Mouse (Mus musculus) heart, embryonic 15.5 days (tissue): ENCODE measurements around the gene Prdm10. TPM values are rescaled to one million over a fixed set of nuclear protein-coding genes. Genes with fewer than 3 reads are reported as not detected.
A peak's percentile ranks its signal among the peaks of the same experiment; 100 is the strongest.

Source experiments
- ATAC-seq: fragments of 200-750 bp; cut with Nextera tagmentation; replicated peaks from 2 replicates; pipeline ENCODE4 v1.8.0; 2017; ENCODE audit warnings: low read depth, moderate TSS enrichment; ENCODE audit not compliant: insufficient number of reproducible peaks, insufficient read depth, low FRiP score
- H3K27ac ChIP-seq: fragments of 300-500 bp; sonication (generic); 2 replicates; pipeline ENCODE4 v1.5.1; 2015; ENCODE audit warnings: mild to moderate bottlenecking, inconsistent platforms
- H3K27me3 ChIP-seq: fragments of 300-500 bp; sonication (generic); 2 replicates; pipeline ENCODE4 v1.6.1; 2015; ENCODE audit warnings: inconsistent platforms
- H3K36me3 ChIP-seq: fragments of 300-500 bp; sonication (generic); 2 replicates; pipeline ENCODE4 v1.6.1; 2015; ENCODE audit warnings: mild to moderate bottlenecking, inconsistent platforms
- H3K4me1 ChIP-seq: fragments of 300-500 bp; sonication (generic); replicated peaks from 2 replicates; pipeline ENCODE4 v1.6.1; 2015; ENCODE audit warnings: inconsistent platforms
- H3K4me2 ChIP-seq: fragments of 300-500 bp; sonication (generic); 2 replicates; pipeline ENCODE4 v1.6.1; 2015; ENCODE audit warnings: inconsistent platforms, mild to moderate bottlenecking, moderate library complexity
- H3K4me3 ChIP-seq: fragments of 300-500 bp; sonication (generic); 2 replicates; pipeline ENCODE4 v1.5.1; 2015; ENCODE audit warnings: mild to moderate bottlenecking, inconsistent platforms
- H3K9ac ChIP-seq: fragments of 300-500 bp; sonication (generic); 2 replicates; pipeline ENCODE4 v1.6.1; 2015; ENCODE audit warnings: mild to moderate bottlenecking, inconsistent platforms
- H3K9me3 ChIP-seq: fragments of 300-500 bp; sonication (generic); replicated peaks from 2 replicates; pipeline ENCODE4 v1.6.1; 2016; ENCODE audit warnings: inconsistent platforms
- WGBS: fragments of 180-500 bp; shearing (Covaris S2); methylation state at CpG from one replicate; pipeline ENCODE4 v1.1.7; 2015; ENCODE audit warnings: mixed read lengths; 5-methylcytosine and 5-hydroxymethylcytosine counted together
- polyA plus RNA-seq: library from polyadenylated mRNA; unstranded; fragments of >200 nt; fragmentation: Nextera tagmentation; extraction: Ambion mirVana; gene quantifications from 2 replicates; pipeline ENCODE4 v1.2.1, GENCODE M21; 2015

Gene Prdm10
- polyA plus RNA-seq, 1 experiment from 2014 or later = 3.2 TPM

DNA sequence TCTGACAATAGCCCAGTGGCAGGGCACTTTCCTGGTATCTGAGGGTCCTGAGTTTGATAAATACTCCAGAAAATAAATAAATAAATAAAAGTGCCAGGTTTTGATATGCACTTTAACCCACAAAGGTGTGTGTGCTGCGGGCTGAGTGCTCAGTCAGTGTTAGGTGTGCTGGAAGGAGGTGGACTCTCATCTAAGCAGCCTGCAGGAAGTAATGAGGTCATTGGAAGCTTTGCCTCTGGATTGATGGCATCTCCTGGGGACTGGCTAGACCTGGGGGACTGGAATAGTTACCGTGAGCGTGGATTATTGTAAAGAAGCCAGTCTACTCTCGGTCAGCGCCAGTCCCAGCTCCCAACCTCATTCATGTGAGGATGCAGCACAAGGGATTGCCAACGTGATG, 33.9 kb upstream of the Prdm10 start:
- H3K9ac ChIP-seq = no peak overlapping the region
- H3K4me3 ChIP-seq = no peak overlapping the region
- no peaks in the 10 kb centered on the region for H3K27me3 ChIP-seq
- no peaks in the 10 kb centered on the region for H3K9me3 ChIP-seq
- no peak for ATAC-seq
- H3K4me2 ChIP-seq = no peak overlapping the region
- no peaks in the 10 kb centered on the region; the same call in 1 of the 2 replicates for H3K4me1 ChIP-seq
- no peaks in the 10 kb centered on the region for H3K36me3 ChIP-seq
- WGBS = 52% methylated on average over 6 of the region's 6 CpGs
- no peak overlapping the region for H3K27ac ChIP-seq

DNA sequence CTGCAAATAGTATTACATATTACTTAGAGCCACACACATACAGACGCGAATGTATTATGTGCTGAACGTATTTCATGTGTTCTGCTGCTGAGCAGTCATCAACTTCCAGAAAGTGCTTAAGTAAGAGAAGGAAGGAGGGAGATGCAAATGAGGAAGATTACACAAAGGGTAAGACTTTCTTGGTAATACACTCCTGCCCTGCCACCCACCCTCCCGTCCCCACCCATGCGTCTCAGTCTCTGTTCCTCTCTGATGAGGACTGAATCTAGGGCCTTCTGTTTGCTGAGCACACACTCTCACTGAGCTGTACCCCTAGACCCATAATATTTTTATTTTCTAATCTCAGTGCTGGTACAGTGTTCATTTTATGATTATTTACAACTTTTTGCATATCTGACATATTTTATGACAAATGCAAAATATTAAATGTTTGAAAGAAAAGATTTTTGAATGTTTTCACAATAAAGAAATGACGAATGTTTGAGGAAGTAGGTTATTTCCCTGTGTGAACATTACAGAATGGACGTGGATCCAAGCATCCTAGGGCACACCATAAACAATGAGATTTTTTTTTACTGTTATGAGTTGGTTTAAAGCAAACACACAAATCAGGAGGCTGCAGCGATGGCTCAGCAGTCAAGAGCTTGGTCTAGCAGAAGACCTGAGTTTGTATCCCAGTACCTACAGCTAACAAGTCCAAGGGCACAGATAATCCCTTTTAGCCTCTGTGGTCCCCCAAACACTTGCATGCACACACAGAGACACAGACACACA, 32.7 kb upstream of the Prdm10 start:
- no peak overlapping the region for H3K27ac ChIP-seq
- no peaks in the 10 kb centered on the region for H3K36me3 ChIP-seq
- no peaks in the 10 kb centered on the region for H3K27me3 ChIP-seq
- H3K4me3 ChIP-seq = no peak overlapping the region
- H3K4me1 ChIP-seq = peaks cover 4% of the 10 kb centered on the region; the same call in 1 of the 2 replicates
- H3K4me2 ChIP-seq = no peak overlapping the region
- ATAC-seq = no peak
- no peak overlapping the region for H3K9ac ChIP-seq
- no peaks in the 10 kb centered on the region for H3K9me3 ChIP-seq
- 74% methylated on average over 8 of the region's 8 CpGs for WGBS

DNA sequence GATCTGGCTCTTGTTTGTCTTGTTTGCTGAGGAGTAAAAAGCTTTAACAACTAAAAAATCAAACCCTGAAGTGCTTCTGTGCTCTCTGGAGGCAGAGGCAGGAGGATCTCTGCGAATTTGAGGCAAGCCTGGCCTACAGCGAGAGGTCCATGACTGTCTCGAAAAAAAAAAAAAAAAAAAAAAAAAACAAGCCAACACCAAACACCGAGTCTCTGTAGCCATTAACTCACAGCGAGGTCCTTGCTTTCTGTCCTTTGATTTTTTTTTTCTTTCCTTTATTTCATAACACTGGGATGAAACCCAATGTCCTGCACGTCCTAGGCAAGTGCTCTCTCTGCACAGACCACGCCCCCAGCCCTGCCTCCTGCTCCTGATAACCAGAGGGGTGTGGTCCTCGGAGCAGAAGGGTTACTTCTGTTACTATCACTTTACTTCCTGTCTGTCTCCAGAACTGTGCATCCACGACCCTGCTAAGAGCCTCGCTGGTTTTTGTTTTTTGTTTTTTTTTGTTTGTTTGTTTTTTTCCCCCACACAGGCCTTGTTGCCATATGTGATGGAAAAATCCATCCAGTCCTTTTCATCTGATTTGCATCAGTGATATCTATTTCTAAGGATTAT, 28.0 kb upstream of the Prdm10 start:
- H3K4me1 ChIP-seq = peaks cover 12% of the 10 kb centered on the region
- no peak overlapping the region for H3K4me2 ChIP-seq
- WGBS = 66% methylated on average over 10 of the region's 10 CpGs
- no peaks in the 10 kb centered on the region for H3K9me3 ChIP-seq
- no peak overlapping the region for H3K9ac ChIP-seq
- no peak; the same call in 1 of the 2 replicates for ATAC-seq
- peak overlapping the region; percentile 78; the same call in 1 of the 2 replicates for H3K27ac ChIP-seq
- H3K27me3 ChIP-seq = no peaks in the 10 kb centered on the region
- H3K36me3 ChIP-seq = no peaks in the 10 kb centered on the region
- no peak overlapping the region for H3K4me3 ChIP-seq

GRCm38 (mm10) chr9:31253311-31253734, 27.0 kb upstream of the Prdm10 start:
- H3K4me1 ChIP-seq = peaks cover 12% of the 10 kb centered on the region
- H3K27me3 ChIP-seq = no peaks in the 10 kb centered on the region
- H3K4me3 ChIP-seq = peak overlapping the region; percentile 28
- H3K9me3 ChIP-seq = no peaks in the 10 kb centered on the region
- H3K27ac ChIP-seq = peak overlapping the region; percentile 78
- 27% methylated on average over 10 of the region's 10 CpGs for WGBS
- H3K4me2 ChIP-seq = peak overlapping the region; percentile 48
- no peaks in the 10 kb centered on the region for H3K36me3 ChIP-seq
- peak; percentile 71 for ATAC-seq
- peak overlapping the region; percentile 33; the same call in 1 of the 2 replicates for H3K9ac ChIP-seq

DNA sequence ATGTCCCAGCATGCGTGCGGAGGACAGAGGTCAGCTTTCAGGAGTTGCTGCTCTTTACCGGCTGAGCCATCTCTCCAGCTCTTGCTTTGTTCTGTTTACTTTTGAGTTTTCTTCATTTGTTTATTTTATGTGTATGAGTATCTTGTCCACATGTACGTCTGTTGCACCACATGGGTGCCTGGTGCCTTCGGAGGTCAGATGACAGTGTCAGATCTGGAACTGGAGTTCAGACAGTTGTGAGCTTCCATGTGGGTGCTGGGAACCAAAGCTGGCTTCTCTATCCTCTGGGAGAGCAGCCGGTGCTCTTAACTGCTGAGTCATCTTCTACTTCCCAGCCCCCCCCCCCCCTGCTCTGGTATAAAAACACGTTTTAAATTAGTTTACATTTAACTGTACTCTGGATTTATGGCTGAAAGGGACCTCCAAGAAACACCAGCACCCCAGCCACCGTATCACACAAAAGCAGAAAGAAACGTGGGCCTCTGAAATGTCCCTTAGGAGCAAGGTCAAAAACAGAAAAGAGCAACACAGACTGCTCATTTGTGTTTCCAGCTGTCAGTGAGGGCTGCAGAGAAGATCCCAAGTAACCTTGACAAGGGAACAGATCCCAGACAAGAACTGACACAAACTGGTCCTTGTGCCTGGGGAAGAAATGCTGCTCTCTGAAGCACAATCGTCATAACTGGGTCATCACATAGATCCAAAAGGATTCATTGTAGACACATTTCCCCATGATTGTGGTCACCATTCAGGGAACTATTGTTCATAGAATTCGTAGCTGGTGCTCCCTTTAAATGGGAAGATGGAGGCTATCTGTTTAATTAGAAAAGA, 26.3 kb upstream of the Prdm10 start:
- Histone ChIP-seq H3K27ac (peak overlapping the region; percentile 78), H3K4me1 (peaks cover 12% of the 10 kb centered on the region), H3K27me3 (no peaks in the 10 kb centered on the region), H3K4me2 (peak overlapping the region; percentile 48; the same call in 1 of the 2 replicates), H3K9ac (no peak overlapping the region), H3K36me3 (no peaks in the 10 kb centered on the region), H3K9me3 (no peaks in the 10 kb centered on the region), H3K4me3 (0 out of 2 replicates have a peak overlapping the region, but pooled peaks have one; percentile 28)
- 67% methylated on average over 11 of the region's 11 CpGs for WGBS
- peak; percentile 53; the same call in 1 of the 2 replicates for ATAC-seq

- H3K9me3 ChIP-seq = no peaks in the 10 kb centered on the region
- H3K4me2 ChIP-seq = no peak overlapping the region
- no peak overlapping the region for H3K4me3 ChIP-seq
- no peak overlapping the region for H3K9ac ChIP-seq
- no peak overlapping the region for H3K27ac ChIP-seq
- no peaks in the 10 kb centered on the region for H3K36me3 ChIP-seq
- no peaks in the 10 kb centered on the region for H3K27me3 ChIP-seq
- no peak for ATAC-seq
- peaks cover 12% of the 10 kb centered on the region for H3K4me1 ChIP-seq
- 75% methylated on average over 7 of the region's 7 CpGs for WGBS
Observed at GRCm38 (mm10) chr9:31254697-31255004, 25.7 kb upstream of the Prdm10 start.

DNA sequence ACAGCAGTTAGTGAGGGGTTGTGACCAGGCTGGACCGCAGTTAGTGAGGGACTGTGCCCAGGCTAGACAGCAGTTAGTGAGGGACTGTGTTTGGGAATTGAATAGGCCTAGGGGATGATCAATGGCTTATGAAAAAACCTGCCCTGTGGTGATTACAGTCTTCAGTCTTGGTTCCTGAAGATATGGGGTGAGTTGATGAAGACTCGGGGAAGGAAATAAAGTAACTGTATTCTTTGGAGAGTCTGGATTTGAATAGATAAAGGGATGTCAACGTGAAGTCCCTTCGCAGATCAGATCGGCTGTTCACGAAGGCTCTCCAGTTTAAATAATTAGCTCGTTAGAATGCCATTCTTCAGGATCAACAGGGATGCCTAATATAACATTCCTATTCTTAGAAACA, 24.4 kb upstream of the Prdm10 start:
- Histone ChIP-seq H3K27ac (no peak overlapping the region), H3K4me2 (no peak overlapping the region), H3K9ac (no peak overlapping the region), H3K9me3 (no peaks in the 10 kb centered on the region), H3K4me1 (peaks cover 17% of the 10 kb centered on the region), H3K36me3 (no peaks in the 10 kb centered on the region), H3K27me3 (no peaks in the 10 kb centered on the region), H3K4me3 (no peak overlapping the region)
- WGBS = 59% methylated on average over 7 of the region's 7 CpGs
- no peak for ATAC-seq

- no peak overlapping the region for H3K27ac ChIP-seq
- no peaks in the 10 kb centered on the region for H3K27me3 ChIP-seq
- H3K4me3 ChIP-seq = no peak overlapping the region
- H3K36me3 ChIP-seq = no peaks in the 10 kb centered on the region
- WGBS = 57% methylated on average over 3 of the region's 3 CpGs
- no peaks in the 10 kb centered on the region for H3K9me3 ChIP-seq
- H3K9ac ChIP-seq = no peak overlapping the region
- ATAC-seq = no peak
- no peak overlapping the region for H3K4me2 ChIP-seq
- H3K4me1 ChIP-seq = peaks cover 20% of the 10 kb centered on the region
Observed at GRCm38 (mm10) chr9:31258237-31258636, 22.1 kb upstream of the Prdm10 start.

GRCm38 (mm10) chr9:31260219-31260618, 20.1 kb upstream of the Prdm10 start:
- Histone ChIP-seq H3K36me3 (no peaks in the 10 kb centered on the region), H3K4me2 (no peak overlapping the region), H3K9ac (no peak overlapping the region), H3K27ac (no peak overlapping the region), H3K27me3 (no peaks in the 10 kb centered on the region), H3K4me3 (no peak overlapping the region), H3K4me1 (peaks cover 16% of the 10 kb centered on the region), H3K9me3 (no peaks in the 10 kb centered on the region)
- WGBS = 67% methylated on average over 4 of the region's 4 CpGs
- no peak for ATAC-seq

GRCm38 (mm10) chr9:31262226-31263105, 17.9 kb upstream of the Prdm10 start:
- WGBS = 30% methylated on average over 4 of the region's 4 CpGs
- Histone ChIP-seq H3K27me3 (no peaks in the 10 kb centered on the region), H3K27ac (peak overlapping the region; percentile 26; the same call in 1 of the 2 replicates), H3K9me3 (no peaks in the 10 kb centered on the region), H3K4me3 (no peak overlapping the region), H3K36me3 (no peaks in the 10 kb centered on the region), H3K9ac (no peak overlapping the region), H3K4me2 (no peak overlapping the region), H3K4me1 (peaks cover 34% of the 10 kb centered on the region)
- no peak for ATAC-seq
